Mouse (Mus musculus) ES-Bruce4 (cell line): ENCODE results near the gene Rtn3.

Experiments
- CTCF ChIP-seq: IDR thresholded peaks from one replicate; pipeline ENCODE4 v1.8.1; 2011; ENCODE audit warnings: low read depth, low read length
- EP300 ChIP-seq: IDR thresholded peaks from 2 replicates; pipeline ENCODE4 v1.6.1; 2011; ENCODE audit warnings: low read depth, low read length; ENCODE audit not compliant: insufficient read depth
- POLR2A ChIP-seq: IDR thresholded peaks from one replicate; pipeline ENCODE4 v1.8.1; 2011; ENCODE audit warnings: low read length; ENCODE audit not compliant: insufficient read depth

GRCm38 (mm10) chr19:7482266-7482598 is 849 bp downstream of the Rtn3 start:
- TF ChIP-seq CTCF, result no peak
- TF ChIP-seq POLR2A, result no peak
- TF ChIP-seq EP300, result no peak
